Mouse (Mus musculus): ENCODE measurements around the gene Mecom. TPM values are rescaled to one million over a fixed set of nuclear protein-coding genes. Genes with fewer than 3 reads are reported as not detected.

Mecom gene
- polyA plus RNA-seq, 1 experiment from 2014 or later = 68.8 TPM

DNA sequence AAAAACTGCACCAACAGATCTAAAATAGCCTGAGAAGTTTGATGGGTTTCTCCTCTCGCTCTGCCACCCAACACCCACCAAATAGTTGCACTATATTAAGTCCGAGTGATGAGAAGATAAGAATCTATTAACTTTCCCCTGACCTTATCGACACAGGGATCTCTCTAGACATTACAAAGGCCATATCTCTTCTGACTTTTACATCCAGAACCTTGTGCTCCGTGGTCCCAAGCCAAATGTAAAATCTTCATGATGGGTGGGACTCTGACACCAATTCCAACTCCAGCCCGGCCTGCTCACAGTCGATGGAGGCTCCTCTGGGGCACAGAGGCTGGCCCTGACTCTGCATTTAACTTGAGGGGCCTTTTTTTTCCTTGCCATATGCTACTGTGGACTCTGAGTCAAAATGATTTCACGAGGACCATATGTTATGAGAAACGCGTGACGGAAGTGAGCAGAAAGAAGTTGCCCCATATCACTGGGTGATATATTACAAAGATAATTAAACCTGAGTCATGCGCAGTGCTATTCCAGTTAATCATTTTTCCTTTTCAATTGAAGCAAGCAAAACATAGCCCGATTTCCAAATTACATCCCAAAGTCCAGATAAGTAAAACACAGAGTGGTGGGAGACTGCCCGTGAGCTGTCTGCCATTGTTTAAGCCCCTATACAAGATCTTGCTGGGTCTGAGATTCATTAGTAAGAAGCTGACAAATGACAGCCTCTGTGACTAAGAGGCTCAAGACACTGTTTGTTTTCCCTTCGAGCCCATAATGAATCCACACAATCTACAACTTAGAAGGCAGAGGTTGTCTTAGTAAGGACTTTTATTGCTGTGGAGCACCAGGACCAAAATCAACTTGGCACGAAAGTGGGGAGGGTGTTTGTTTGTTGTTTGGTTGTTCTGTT, 94.0 kb downstream of the Mecom start:
- no peaks in the 10 kb centered on the region for H3K36me3 ChIP-seq
- H3K4me2 ChIP-seq = no peak overlapping the region
- H3K9ac ChIP-seq = no peak overlapping the region
- H3K9me3 ChIP-seq = no peaks in the 10 kb centered on the region
- ATAC-seq (ENCODE audit: borderline replicate concordance, extremely low read depth, low FRiP score, low TSS enrichment) = no peak
- no peaks in the 10 kb centered on the region for H3K27me3 ChIP-seq
- WGBS = 66% methylated on average over 15 of the region's 15 CpGs
- no peak overlapping the region for H3K4me3 ChIP-seq
- H3K27ac ChIP-seq = no peak overlapping the region
- H3K4me1 ChIP-seq = peaks cover 25% of the 10 kb centered on the region

DNA sequence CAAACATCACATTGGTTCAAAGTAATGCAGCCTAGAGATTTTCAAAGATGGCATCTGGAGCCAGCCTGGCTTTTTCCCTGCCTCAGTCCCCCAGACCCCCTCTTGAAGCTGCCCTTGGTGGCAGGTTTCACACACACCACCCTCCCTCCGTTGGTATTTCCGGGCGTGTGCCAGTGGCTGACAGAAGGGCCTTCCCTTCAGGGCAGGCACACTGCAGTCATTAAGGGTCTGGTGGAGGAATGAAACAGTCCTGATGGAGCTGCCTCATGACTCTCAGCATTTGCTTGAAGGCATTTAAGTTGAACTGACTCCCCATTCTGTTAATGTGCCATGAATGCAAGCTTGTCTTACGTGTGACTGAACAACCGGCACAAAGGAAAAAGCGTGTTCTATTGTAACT, 94.8 kb downstream of the Mecom start:
- no peak for ATAC-seq (ENCODE audit: borderline replicate concordance, extremely low read depth, low FRiP score, low TSS enrichment)
- no peak overlapping the region for H3K9ac ChIP-seq
- no peaks in the 10 kb centered on the region for H3K9me3 ChIP-seq
- H3K36me3 ChIP-seq = no peaks in the 10 kb centered on the region
- H3K27me3 ChIP-seq = no peaks in the 10 kb centered on the region
- no peak overlapping the region for H3K4me2 ChIP-seq
- no peak overlapping the region for H3K4me3 ChIP-seq
- no peak overlapping the region for H3K27ac ChIP-seq
- 80% methylated on average over 6 of the region's 6 CpGs for WGBS
- peaks cover 21% of the 10 kb centered on the region for H3K4me1 ChIP-seq

DNA sequence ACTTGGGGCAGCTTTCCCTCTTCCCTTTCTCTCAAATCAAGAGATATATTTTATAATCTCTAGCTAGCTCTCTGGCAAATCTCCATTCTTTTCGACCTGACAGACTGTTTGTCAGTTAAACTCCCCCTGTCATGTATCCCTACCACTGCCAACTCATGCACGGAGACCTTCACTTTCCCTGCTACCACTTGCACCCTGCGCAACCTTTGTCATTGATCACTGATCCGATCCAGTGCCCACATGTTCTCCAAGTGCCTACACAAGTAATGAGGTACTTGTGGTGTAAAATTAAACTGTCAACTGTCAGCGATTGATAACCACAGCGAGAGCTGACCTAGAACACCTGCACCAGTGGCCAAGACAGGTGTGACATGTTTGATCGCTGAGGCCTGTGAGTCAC, 95.3 kb downstream of the Mecom start:
- no peak overlapping the region for H3K27ac ChIP-seq
- H3K4me3 ChIP-seq = no peak overlapping the region
- H3K4me1 ChIP-seq = peaks cover 21% of the 10 kb centered on the region
- no peak overlapping the region for H3K4me2 ChIP-seq
- H3K9me3 ChIP-seq = no peaks in the 10 kb centered on the region
- no peaks in the 10 kb centered on the region for H3K36me3 ChIP-seq
- no peak for ATAC-seq (ENCODE audit: borderline replicate concordance, extremely low read depth, low FRiP score, low TSS enrichment)
- no peak overlapping the region for H3K9ac ChIP-seq
- WGBS = 62% methylated on average over 7 of the region's 7 CpGs
- no peaks in the 10 kb centered on the region for H3K27me3 ChIP-seq

DNA sequence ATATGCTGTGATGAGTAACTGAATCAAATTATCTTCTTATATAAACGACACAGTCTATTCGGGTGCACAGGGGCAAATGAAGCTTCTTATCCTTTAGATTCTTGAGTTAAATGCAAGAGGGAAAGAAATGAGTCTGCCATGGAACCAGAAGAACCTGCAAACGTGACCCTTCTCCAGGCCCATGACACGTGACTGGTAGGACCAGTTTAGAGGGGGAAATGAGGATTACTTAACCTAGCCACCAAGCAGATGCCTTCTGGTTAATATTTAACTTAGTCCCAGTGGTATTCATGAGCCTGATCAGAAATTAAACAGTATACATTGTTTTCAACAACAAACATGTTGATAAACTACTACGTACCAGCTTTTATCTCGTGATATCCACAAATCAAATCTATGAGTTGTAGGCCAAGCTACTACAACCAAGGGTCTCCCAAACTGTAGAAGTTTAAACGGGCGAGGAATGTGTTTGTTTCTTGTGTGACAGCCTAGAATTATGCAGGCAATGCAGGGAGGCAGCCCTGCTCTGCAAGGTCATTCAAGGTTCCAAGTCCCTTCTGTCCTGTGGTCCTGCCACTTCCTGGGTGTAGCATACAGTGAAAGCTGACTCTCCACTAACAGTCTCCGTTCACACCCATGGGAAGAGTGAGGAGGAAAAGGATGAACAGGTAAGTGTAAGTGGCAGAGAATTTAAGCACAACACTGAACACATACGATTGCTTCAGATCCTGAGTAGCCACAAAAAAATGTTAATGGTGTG, 97.4 kb downstream of the Mecom start:
- Histone ChIP-seq H3K4me1 (peaks cover 11% of the 10 kb centered on the region; the same call in 1 of the 2 replicates), H3K27ac (peak overlapping the region; percentile 74), H3K9me3 (no peaks in the 10 kb centered on the region), H3K27me3 (no peaks in the 10 kb centered on the region), H3K4me2 (no peak overlapping the region), H3K36me3 (no peaks in the 10 kb centered on the region), H3K4me3 (no peak overlapping the region), H3K9ac (no peak overlapping the region)
- ATAC-seq (ENCODE audit: borderline replicate concordance, extremely low read depth, low FRiP score, low TSS enrichment) = no peak
- 49% methylated on average over 10 of the region's 10 CpGs for WGBS

DNA sequence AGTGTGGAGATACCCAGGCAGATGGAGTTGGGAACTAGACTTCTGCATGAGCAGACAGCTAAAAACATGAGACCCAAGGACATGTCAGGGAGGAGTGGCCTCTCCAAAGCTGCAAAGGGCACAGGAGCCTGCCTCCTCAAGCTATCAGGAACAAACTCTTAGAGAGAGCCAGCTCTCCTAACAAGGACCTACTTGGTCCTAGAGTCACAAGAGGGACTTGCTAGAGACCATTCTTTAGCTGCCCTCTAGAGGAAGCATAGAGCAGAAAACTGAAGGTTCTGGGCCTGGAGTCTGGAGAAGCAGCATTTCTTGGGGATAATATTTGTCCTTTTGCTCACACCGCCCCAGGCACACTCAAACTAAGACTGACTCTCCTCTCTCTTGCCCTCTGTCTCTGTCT, 99.2 kb downstream of the Mecom start:
- Histone ChIP-seq H3K4me2 (no peak overlapping the region), H3K4me1 (peaks cover 11% of the 10 kb centered on the region; the same call in 1 of the 2 replicates), H3K27me3 (no peaks in the 10 kb centered on the region), H3K9ac (no peak overlapping the region), H3K36me3 (no peaks in the 10 kb centered on the region), H3K4me3 (no peak overlapping the region), H3K9me3 (no peaks in the 10 kb centered on the region), H3K27ac (no peak overlapping the region)
- ATAC-seq (ENCODE audit: borderline replicate concordance, extremely low read depth, low FRiP score, low TSS enrichment) = no peak
- WGBS = 73% methylated on average over 1 of the region's 1 CpGs

DNA sequence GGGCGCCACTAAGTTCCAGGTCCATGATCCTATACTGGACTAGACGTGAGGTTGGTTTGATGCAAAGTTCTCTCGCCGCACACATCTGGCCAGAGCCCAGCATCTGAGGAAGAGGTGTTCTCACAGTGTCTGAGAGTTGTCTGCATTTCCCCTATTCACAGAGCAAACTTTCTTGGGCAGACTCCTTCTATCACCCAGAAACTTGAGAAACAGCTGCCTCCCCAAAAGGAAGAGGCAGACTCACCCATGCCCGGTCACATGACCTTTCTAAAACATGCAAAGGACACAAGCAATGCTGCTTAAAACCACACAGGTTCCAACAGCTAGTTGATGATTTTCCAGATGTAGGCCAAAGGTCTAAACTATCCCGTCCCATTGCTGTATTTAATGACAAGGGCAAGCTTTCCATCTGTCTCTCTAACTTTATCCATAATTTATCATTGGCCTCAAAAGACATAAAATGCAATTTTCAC, 101.8 kb downstream of the Mecom start:
- Histone ChIP-seq H3K27ac (no peak overlapping the region), H3K4me3 (no peak overlapping the region), H3K4me1 (0 out of 2 replicates have a peak, but pooled peaks cover 6% of the 10 kb centered on the region), H3K4me2 (no peak overlapping the region), H3K9me3 (no peaks in the 10 kb centered on the region), H3K9ac (no peak overlapping the region), H3K36me3 (no peaks in the 10 kb centered on the region; the same call in 1 of the 2 replicates), H3K27me3 (no peaks in the 10 kb centered on the region)
- no peak for ATAC-seq (ENCODE audit: borderline replicate concordance, extremely low read depth, low FRiP score, low TSS enrichment)
- WGBS = 92% methylated on average over 6 of the region's 6 CpGs

DNA sequence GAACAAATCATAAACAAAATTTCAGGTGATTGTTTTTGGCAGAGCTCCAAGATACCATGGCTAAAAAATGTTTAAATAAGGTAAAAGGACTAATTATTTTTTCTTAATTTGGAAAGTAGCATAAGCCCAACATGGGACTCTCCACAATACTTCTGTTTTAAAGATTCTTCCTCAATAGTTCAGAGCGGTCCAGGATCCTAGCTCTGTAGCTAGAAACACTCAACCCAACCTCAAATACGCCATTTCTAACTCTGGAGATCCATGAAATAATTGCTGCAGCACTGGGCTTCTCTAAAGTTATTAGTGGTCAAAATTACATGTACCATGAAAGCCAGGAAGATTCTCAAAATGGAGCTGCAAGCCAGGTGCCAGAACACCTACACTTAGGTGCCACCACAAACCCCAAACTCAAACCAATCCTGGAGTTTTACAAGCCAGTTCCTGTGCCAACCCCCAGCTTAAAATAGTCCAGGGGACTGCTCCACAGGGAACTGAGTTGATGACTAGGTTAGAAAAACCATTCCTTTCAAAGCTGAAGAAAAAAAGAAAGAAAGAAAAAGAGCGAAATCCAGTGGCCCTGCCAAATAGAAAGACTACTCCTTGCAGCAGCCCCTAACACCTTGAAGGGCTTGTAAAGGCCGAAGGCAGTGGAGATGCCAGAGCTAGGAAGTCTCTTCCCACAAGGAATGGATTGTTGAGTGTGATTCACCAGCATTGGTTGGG, 102.4 kb downstream of the Mecom start:
- no peaks in the 10 kb centered on the region for H3K9me3 ChIP-seq
- H3K4me3 ChIP-seq = no peak overlapping the region
- ATAC-seq (ENCODE audit: borderline replicate concordance, extremely low read depth, low FRiP score, low TSS enrichment) = no peak

DNA sequence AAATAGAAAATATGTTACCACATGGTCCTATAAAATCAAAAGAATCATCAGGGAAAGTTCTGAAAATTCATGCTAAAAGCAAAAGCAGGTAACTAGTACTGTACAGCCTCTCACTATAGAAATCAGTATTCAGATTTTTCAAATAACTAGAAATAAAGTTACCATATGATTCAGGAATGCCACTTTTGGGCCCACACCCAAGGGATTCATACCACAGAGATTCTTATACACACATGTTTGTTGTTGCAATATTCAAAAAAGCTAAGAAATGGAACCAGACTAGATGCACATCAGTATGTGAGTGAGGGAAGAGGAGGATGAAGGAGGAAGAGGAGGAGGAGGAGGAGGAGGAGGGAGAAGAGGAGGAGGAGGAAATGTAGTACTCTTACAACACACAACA, 106.2 kb downstream of the Mecom start:
- no peak overlapping the region for H3K9ac ChIP-seq
- H3K4me1 ChIP-seq = peaks cover 6% of the 10 kb centered on the region; the same call in 1 of the 2 replicates
- ATAC-seq (ENCODE audit: borderline replicate concordance, extremely low read depth, low FRiP score, low TSS enrichment) = no peak
- no peak overlapping the region for H3K4me3 ChIP-seq
- no peak overlapping the region for H3K4me2 ChIP-seq
- no peaks in the 10 kb centered on the region; the same call in 1 of the 2 replicates for H3K36me3 ChIP-seq
- no peaks in the 10 kb centered on the region for H3K9me3 ChIP-seq
- H3K27ac ChIP-seq = no peak overlapping the region
- H3K27me3 ChIP-seq = no peaks in the 10 kb centered on the region

More for the DNA sequence above, 102.4 kb downstream of the Mecom start:
- Histone ChIP-seq H3K4me1 (no peaks in the 10 kb centered on the region), H3K4me2 (no peak overlapping the region), H3K27me3 (no peaks in the 10 kb centered on the region), H3K27ac (no peak overlapping the region), H3K36me3 (no peaks in the 10 kb centered on the region; the same call in 1 of the 2 replicates), H3K9ac (no peak overlapping the region)
- 92% methylated on average over 4 of the region's 4 CpGs for WGBS

DNA sequence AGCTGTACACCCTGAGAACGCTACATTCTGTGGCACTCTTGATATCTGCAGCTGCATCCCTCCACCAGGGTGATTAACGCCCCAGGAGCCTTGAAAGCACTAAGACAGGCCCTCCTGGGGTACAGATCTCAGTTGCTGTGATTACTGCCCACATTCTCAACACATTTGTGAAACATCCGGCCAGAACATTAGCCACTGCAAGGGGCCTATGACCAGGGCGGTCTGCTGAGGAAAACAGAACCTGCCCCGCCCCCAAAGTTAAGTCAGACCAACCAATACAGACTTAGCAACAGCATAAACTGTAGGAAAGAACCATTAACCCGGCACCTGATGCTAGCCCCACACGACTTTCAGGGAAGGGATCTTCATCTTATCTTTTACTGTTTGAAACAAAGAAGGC, 109.8 kb downstream of the Mecom start:
- no peaks in the 10 kb centered on the region for H3K27me3 ChIP-seq
- H3K36me3 ChIP-seq = no peaks in the 10 kb centered on the region; the same call in 1 of the 2 replicates
- 50% methylated on average over 7 of the region's 7 CpGs for WGBS
- H3K4me1 ChIP-seq = peaks cover 6% of the 10 kb centered on the region; the same call in 1 of the 2 replicates
- H3K4me2 ChIP-seq = no peak overlapping the region
- no peak overlapping the region; the same call in 1 of the 2 replicates for H3K27ac ChIP-seq
- H3K9ac ChIP-seq = no peak overlapping the region
- no peak for ATAC-seq (ENCODE audit: borderline replicate concordance, extremely low read depth, low FRiP score, low TSS enrichment)
- H3K9me3 ChIP-seq = no peaks in the 10 kb centered on the region
- H3K4me3 ChIP-seq = no peak overlapping the region

DNA sequence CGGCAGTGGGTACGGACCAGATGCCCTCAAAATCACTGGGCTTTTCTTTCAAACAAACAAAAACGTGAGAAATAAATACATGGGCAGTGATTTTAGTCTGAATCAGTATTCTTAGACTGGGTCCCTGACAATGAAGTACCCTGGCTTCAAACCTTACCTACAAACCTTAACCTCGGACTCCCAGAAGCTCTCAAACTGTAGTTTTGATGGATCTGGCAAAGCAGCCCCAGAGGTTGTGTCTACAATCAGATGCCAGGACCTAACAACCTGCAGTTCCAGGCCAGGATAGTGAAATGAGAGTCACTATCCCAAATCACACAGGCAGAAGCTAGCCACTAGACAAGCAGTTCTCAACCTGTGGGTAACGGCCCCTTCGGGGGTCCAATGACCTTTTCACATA, 111.2 kb downstream of the Mecom start:
- WGBS = 83% methylated on average over 6 of the region's 6 CpGs
- Histone ChIP-seq H3K27ac (no peak overlapping the region), H3K27me3 (no peaks in the 10 kb centered on the region), H3K9me3 (no peaks in the 10 kb centered on the region), H3K36me3 (no peaks in the 10 kb centered on the region), H3K9ac (no peak overlapping the region), H3K4me3 (no peak overlapping the region), H3K4me1 (peaks cover 6% of the 10 kb centered on the region; the same call in 1 of the 2 replicates), H3K4me2 (no peak overlapping the region)
- no peak for ATAC-seq (ENCODE audit: borderline replicate concordance, extremely low read depth, low FRiP score, low TSS enrichment)

DNA sequence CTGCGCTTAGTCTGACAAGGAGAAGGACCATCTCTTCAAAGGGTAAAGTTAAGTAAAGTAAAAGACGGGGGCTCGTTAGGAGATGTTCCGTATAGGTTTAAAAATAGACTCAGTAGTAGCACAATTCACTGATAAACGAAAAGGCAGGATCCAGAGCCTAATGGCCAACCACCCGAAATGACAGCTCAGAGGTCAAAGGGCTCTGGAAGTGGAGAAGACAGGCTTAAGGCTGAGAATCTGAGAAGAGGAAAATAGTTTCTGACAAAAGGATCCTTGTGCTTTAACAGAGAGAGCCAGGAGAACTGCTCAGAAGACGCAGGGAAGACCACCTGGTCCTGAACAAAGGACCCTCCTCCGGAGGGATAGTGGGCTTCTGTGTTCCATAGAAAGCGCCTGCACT, 111.7 kb downstream of the Mecom start:
- no peak overlapping the region for H3K9ac ChIP-seq
- WGBS = 54% methylated on average over 9 of the region's 9 CpGs

More for the DNA sequence above, 111.7 kb downstream of the Mecom start:
- H3K27ac ChIP-seq = no peak overlapping the region
- peaks cover 6% of the 10 kb centered on the region; the same call in 1 of the 2 replicates for H3K4me1 ChIP-seq
- H3K4me2 ChIP-seq = no peak overlapping the region
- no peaks in the 10 kb centered on the region for H3K36me3 ChIP-seq
- no peaks in the 10 kb centered on the region for H3K27me3 ChIP-seq
- H3K9me3 ChIP-seq = no peaks in the 10 kb centered on the region
- H3K4me3 ChIP-seq = no peak overlapping the region
- ATAC-seq (ENCODE audit: borderline replicate concordance, extremely low read depth, low FRiP score, low TSS enrichment) = no peak
